Mouse (Mus musculus): Measurements from ENCODE around the gene Ebna1bp2.
A peak's percentile ranks its signal among the peaks of the same experiment; 100 is the strongest.

Gene Ebna1bp2

GRCm38 (mm10) chr4:118620279-118620966 lies at the start of gene Ebna1bp2, which contains the start of gene Cfap57:
Ebna1bp2 (plus strand) TSS chr4:118620799.
Cfap57 (minus strand) TSS chr4:118620777.
- DNase-seq (ENCODE audit: low spot score in 2 of 2), result peak; percentile 70 to 84

GRCm38 (mm10) chr4:118571441-118571840 lies 49.2 kb upstream of the Ebna1bp2 start:
- no peak for DNase-seq (ENCODE audit: low spot score in 2 of 2)

- peak; percentile 51 to 69 for DNase-seq (ENCODE audit: low spot score in 2 of 2)
These were observed 44.5 kb upstream of the Ebna1bp2 start for GRCm38 (mm10) chr4:118576097-118576496.

- DNase-seq (ENCODE audit: low spot score in 2 of 2), result peak in 1 of 2 experiments; percentile 20
These were observed 41.3 kb upstream of the Ebna1bp2 start for GRCm38 (mm10) chr4:118579313-118579712.

GRCm38 (mm10) chr4:118581508-118581907 lies 39.1 kb upstream of the Ebna1bp2 start:
- DNase-seq (ENCODE audit: low spot score in 2 of 2), result no peak

- DNase-seq (ENCODE audit: low spot score in 2 of 2), result no peak
These were observed 38.0 kb upstream of the Ebna1bp2 start for GRCm38 (mm10) chr4:118582629-118583028.

- no peak for DNase-seq (ENCODE audit: low spot score in 2 of 2)
These were observed 31.4 kb upstream of the Ebna1bp2 start for GRCm38 (mm10) chr4:118589053-118589732.

GRCm38 (mm10) chr4:118589733-118590130 lies 30.9 kb upstream of the Ebna1bp2 start:
- DNase-seq (ENCODE audit: low spot score in 2 of 2), result no peak

- no peak for DNase-seq (ENCODE audit: low spot score in 2 of 2)
These were observed 16.5 kb upstream of the Ebna1bp2 start for GRCm38 (mm10) chr4:118604065-118604464.

GRCm38 (mm10) chr4:118609836-118610235 lies 10.8 kb upstream of the Ebna1bp2 start:
- DNase-seq (ENCODE audit: low spot score in 2 of 2), result no peak

GRCm38 (mm10) chr4:118612619-118613018 lies 8.0 kb upstream of the Ebna1bp2 start:
- DNase-seq (ENCODE audit: low spot score in 2 of 2), result peak in 1 of 2 experiments; percentile 28

- no peak for DNase-seq (ENCODE audit: low spot score in 2 of 2)
These were observed 5.2 kb upstream of the Ebna1bp2 start for GRCm38 (mm10) chr4:118615412-118615811.

- DNase-seq (ENCODE audit: low spot score in 2 of 2), result no peak
These were observed 345 bp downstream of the Ebna1bp2 start for GRCm38 (mm10) chr4:118620967-118621320.

GRCm38 (mm10) chr4:118621781-118622180 lies 1.2 kb downstream of the Ebna1bp2 start:
- DNase-seq (ENCODE audit: low spot score in 2 of 2), result no peak

GRCm38 (mm10) chr4:118630261-118630660 lies 9.7 kb downstream of the Ebna1bp2 start:
- DNase-seq (ENCODE audit: low spot score in 2 of 2), result no peak

- no peak for DNase-seq (ENCODE audit: low spot score in 2 of 2)
These were observed 22.0 kb downstream of the Ebna1bp2 start for GRCm38 (mm10) chr4:118642346-118643190.

GRCm38 (mm10) chr4:118645234-118645633 lies 24.6 kb downstream of the Ebna1bp2 start:
- DNase-seq (ENCODE audit: low spot score in 2 of 2), result peak in 1 of 2 experiments; percentile 52

- no peak for DNase-seq (ENCODE audit: low spot score in 2 of 2)
These were observed 38.1 kb downstream of the Ebna1bp2 start, which contains the start of gene Olfr62 for GRCm38 (mm10) chr4:118658652-118659051. Olfr62 (plus strand) TSS chr4:118658952.

All from spleen, postnatal 14 days (tissue).